Mouse (Mus musculus) 3T3-L1 (cell line): ENCODE results near the gene B4galnt4.

Experiments
- DNase-seq: peaks from one replicate; pipeline ENCODE4 v3.0.0-alpha.2; 2015; ENCODE audit warnings: low read depth, low spot score

B4galnt4 gene

DNA sequence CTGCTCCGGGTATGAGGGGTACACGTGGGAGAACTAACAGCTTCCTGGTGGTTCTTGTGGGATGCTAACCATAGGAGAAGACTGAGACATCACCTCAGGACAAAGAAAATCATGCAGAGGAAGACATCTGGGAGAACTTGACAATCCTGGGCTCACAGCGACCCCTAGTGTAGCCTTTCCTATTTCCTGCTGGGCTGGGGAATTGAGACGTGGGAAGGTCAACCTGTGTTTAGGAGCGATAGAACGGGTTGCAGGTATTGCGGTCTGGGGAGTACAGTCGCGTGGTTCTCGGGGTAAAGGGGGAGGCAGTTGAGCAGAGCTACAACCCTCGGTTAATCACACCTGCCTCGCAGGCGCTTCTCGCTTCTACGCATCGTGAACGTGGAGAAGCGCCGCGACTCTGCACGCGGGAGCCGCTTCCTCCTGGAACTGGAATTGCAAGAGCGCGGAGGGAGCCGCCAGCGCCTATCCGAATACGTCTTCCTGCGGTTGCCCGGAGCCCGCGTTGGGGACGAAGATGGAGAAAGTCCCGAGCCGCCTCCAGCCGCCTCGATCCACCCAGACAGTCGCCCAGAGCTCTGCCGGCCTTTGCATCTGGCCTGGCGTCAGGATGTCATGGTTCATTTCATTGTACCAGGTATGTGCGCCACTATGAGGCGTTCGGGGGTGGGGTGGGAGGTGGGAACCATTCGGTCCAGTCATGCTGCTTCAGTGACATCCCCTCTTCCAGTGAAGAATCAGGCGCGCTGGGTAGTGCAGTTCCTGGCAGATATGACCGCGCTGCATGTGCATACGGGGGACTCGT, 9.4 kb downstream of the B4galnt4 start:
- peak; percentile 69 for DNase-seq

DNA sequence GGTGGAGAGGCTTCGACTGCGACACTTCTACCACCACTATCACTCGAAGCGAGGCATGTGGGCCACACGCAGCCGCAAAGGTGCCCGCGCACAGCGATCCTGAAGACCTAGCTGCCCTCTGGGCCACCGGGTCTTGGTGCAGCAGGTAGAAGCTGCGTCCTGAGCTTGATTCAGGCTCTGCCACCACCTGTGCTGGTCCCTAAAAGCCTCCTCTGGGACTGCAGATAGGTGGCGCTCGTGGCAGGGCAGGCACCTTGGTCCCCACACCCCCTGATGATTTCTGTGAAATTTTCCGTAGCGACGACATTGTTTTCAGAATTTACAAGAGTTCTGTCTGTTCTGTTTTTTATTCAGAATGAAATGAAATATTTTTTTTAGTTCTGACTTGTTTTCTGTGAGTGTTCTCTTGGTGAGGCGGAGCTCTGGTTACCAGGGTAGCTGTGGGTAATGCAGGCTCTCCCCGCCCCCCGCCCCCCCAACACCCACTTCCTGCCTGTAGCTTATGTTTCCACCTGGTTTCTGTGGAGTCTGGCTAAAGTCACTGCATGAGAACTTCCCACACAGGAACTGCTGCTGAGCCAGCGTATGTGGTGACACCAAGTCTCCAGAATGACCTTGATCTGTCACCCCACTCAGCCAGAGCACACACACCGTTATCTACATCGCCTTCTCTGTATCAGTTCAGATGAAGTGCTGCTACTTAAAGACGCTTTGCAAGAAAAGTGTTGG, 11.3 kb downstream of the B4galnt4 start:
- no peak for DNase-seq

DNA sequence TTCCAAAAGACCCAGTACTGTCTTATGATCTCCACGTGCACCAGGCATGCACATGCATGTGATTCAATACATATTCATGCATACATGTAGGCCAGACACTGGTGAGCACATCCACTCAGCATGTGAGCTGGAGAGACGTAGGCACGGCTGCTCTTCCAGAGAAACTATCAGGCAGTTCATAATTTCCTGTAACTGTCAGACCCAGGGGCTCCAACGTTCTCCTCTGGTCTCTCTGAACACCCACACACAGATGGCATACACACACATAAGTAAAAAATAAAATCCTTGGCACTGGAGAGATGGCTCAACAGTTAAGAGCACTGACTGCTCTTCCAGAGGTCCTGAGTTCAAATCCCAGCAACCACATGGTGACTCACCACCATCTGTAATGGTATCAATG, 12.9 kb downstream of the B4galnt4 start:
- DNase-seq: no peak

DNA sequence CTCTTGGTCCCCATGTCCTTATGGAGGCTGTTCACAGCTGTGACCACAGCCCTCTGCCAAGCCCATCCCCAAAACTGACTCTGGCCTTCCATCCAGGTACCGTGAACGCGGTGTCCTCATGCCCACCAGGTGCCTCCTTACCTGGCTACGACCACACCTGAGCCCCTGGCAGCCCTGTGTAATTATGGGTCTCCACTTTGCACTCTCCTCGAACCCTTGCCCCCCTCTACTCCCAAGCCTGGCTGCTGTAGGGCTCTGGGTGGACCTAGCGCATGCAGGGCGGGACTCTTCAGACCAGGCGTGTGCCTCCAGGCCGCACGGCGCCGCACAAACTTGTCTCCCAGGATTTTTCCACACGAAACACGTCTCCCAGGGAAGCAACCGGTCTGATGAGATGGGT, 16.9 kb downstream of the B4galnt4 start, which contains the start of gene Pkp3:
Pkp3 (plus strand) TSS at position 378 of the 400 bp plus-strand sequence.
- no peak for DNase-seq

DNA sequence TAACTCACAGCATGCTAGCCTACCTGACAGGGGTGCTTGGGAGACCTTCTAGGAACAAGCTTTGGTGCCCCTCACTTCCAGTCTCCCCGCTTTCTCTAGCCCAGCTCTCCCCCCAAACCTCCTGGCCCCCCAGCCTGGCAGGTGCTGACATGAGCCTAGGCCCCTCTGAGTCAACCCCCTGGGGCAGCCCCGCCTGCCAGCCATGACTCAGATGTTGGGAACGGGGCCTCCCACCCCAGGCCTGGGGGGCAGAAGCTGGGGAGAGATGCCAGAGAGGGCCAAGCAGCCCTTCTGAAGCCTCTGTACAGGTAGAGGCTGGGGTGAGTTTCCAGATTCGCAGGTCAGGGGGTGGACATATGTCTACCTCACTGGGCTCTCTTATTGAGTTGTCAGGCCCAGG, 18.0 kb downstream of the B4galnt4 start:
- DNase-seq: peak; percentile 47

DNA sequence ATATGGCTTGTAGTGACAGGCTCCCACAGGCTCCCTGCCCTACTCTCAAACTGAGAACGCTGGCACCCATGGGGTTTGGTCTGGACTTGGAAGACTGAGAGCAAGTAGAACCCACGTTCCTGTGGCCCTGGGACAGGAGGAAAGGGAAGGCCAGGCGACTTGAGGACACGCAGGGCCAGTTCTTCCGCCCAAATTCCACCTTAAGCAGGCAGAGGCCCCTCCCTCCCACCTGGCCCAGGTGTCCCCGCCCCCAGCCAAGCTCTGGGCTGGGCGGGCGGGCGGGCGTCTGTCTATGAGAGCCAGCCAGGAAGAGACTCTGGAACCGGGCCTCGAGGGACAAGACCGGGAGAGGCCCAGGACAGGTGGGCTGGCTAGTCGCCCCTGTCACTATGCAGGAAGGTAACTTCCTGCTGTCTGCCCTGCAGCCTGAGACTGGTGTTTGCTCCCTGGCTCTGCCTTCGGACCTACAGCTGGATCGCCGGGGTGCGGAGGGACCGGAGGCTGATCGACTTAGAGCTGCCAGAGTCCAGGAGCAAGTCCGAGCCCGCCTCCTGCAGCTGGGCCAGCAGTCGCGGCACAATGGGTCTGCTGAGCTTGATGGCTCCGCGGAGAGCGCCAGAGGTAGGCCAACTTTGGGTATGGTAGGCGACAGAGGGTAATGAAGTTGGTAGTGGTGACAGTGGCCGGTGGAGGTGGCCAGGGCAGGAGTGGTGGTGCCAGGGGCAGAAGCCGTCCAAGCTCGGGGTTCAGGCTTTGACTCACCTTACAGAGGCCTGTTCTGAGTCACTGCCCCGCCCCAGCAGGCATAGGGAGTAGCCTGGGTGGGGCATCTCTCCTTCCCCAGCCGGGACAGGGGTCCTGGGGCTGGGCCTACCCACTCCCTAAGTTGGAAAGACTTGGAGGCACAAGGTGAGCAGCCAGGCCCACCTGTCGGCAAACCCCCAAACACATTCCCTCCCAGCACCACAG, 18.9 kb downstream of the B4galnt4 start:
- DNase-seq: no peak

DNA sequence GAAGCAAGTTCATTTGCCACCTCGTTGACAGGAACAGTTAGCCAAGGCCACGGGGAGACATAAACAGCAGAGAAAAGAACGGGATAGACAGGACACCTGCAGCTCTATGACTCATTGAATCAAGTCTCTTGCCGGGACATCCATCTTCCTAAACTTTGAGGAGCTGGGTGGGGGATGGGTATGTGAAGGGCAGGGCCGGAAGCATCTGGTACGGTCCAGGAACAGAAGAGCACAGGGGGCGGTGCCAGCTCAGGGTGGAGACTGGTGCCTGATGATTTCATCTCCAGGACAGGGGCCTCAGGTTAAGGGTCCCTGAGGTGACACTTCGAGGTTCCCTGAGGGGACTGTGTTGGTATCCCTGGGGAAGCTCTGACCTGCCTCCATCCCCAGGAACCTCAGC, 27.0 kb downstream of the B4galnt4 start:
- no peak for DNase-seq

DNA sequence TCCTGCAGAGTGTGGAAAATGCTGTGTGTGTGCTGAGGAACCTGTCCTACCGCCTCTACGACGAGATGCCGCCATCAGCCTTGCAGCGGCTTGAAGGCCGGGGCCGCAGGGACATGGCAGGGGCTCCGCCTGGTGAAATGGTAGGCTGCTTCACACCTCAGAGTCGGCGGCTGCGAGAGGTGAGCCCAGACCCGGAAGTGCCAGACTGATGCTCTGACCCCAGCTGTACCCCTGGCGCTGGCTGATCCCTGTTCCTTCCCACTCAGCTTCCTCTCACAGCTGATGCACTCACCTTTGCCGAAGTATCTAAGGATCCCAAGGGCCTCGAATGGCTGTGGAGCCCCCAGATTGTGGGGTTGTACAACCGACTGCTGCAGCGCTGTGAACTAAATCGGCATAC, 27.6 kb downstream of the B4galnt4 start:
- DNase-seq: no peak

DNA sequence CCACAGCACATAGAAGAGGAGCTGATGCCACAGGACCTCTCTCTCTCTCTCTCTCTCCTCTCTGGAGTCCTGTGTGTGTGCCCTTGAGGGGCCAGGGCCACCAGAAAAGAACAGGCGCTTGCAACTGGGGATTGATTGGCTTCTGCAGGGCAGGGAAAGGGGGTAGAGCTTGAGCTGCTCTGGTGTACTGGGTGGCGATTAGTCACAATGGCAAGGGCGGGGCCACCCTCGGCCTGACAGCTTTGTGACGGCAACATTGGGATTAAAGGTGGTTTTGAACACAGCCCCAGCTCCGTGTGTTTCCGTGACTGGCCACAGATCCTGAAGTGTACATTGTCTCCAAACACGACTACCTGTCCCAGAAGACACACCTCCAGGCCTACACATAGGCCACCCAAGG, 29.3 kb downstream of the B4galnt4 start:
- no peak for DNase-seq

DNA sequence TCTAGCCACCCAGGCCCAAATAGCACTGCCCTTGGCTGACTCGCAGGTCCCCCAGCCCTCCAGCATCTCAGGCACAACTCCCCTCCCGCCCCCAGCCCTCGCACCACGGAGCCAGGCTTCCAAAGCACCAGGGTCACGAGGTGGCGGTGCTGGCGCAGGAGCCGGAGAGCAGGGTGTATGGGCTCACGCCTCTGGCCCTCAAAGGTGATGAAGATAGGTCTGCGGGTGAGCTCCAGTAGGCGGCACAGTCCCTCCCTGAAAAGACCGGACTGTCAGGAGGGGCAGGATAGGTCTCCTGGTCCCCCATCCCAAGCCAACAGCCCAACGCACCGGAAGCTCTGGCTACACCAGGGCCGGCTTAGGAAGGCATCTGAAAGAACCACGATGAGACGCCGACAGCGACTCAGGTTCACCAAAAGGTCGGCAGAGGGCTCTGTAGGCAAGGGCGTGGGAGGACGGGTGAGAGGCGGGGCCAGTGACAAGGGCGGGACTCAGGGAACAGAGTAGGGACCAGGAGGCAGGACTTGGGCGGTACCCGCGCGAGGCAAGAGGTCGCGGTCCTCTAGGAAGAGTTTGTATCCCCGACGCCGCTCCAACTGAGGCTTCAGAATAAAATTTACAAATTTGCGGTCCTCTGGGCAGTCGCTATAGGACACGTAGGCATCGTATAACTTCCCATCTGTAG, 31.3 kb downstream of the B4galnt4 start:
- DNase-seq: no peak

DNA sequence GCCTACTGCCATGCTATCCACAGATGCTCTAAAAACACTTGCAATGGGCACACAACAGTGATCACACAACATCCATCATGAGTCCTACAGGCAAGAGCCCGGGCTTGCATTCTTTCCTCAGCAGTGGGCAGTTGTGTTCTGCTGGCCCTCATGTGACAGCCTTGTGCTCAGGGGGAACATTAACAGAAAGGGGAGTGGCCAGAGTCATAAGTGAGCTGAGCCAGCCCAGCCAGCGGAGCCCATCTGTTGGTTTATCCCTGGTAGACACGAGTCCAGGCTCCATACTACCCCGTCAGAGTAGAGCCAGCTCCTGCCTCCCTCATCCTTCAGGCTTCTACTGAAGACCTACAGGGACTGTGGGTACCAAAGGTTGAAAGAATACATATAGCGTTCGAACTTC, 33.0 kb downstream of the B4galnt4 start:
- no peak for DNase-seq

DNA sequence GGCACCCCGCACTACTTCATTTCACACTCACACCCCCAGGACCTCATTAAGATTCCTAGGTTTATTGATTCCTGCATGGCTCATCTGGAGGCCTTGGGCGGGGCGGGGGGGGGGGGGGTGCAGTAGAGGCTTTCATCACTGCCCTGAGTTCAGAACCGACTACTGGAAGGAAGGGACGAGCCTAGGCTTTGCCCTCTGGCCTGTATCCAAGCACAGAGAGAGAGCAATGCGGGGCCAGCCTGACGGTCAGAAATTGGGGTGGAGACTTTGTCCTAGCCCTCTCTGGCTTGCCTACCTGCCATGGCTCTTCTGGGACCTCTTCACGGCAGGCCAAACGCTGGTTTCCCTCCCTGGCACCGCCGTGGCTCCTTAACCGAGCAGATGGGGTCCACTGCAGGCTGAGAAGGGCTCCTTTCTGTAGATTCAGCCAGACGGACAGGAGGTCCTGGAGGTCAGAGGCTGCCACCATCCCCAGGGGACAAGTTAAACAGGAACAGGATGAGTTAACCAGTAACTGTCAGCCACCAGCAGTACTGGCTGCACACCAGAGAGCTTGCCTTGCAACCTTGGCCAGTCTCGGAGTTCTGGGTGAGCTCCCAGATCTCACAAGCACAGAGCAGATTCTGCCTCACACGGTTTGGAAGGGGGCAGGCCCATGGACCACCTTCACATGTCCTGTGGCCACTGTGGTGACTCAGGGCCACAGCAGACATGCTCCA, 33.7 kb downstream of the B4galnt4 start:
- no peak for DNase-seq

DNA sequence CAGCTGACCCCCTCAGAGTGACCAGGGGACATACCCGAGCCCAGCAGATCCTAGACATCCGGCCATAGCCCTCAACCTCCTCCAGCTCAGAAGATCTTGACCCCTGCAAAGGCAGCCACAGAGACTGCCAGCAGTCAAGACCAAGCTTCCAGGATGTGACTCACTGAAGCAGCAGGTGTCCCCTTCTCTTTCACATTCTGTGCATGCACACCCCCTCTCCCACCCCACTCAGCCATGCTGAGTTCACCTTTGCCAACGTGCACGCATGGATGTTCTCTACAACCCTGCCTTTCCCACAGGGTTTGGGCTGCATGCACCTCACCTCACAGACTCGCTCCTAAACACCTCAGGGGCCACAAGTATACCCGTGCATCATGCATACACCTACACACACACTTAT, 35.1 kb downstream of the B4galnt4 start:
- no peak for DNase-seq

DNA sequence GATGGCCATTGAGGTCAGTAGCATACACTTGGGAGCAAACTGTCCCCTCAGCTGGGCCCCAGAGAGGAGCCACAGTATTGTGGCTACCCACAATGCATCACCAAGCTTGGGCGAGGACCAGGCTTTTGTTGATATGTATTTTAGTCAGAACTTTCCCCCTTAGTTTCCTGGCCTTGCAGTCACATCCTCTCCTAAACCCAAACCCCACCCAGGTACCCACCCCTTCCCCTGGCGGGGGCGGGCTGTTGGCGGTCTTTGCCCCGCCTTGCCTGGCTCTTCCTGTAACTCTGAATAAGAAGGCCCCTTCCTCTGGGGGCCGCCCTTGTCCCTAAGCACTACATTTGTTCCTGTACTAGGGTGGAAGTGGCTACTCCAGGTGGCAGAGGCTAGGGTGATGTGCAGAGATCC, 35.7 kb downstream of the B4galnt4 start:
- DNase-seq: no peak

DNA sequence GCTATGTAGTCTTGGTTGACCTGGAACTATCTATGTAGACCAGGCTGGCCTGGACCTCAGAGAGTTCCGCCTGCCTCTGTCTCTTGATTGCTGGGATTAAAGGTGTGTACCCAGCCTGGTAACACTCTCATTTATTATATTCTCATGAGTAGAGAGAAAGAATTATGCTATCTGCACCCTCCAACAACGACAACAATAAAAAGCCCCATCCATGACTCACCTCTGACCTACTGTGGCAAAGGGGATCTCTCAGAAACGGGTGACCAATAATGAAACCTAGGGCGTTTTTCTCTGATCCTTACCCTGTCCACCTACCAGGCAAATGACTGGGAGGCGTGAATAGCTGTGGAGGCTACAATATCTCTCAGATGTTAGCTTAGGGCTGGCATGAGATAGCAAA, 36.3 kb downstream of the B4galnt4 start:
- DNase-seq: no peak

DNA sequence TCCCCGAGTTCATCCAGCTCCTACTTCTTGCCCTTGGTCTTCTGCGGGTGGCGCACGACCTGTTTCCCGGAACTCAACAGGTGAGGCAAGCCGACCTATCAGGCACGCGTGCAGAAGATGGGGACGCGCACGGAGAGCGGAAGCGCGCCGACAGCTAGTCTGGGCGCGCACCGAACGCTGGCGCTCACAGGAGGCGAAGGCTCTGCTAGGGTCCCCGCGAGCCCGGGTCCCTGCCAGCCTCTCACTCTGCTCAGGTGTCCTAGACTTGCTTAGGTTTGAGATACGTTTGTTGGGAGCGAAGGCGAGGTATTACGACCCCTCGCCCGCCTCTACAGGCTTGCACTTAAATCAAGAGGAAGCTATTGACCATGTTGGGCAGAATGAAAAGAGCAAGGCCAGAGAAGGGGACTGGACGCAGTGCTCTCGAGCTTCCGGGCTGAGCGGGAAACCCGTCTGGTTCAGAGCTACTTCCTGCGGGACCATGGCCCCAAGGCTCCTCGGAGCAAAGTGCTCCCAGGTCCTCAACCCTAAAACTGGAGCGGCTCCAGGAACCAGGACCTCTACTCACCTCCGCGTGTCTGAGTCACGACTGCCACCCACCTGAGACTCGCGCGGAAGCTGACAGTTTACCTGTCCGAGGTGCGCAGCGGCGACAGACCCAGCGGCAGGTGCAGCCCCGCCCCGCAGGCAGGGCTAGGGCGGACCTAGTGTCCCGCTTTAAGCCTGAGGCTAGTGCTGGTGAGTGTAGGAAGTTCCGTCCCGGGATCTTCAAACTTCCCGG, 39.2 kb downstream of the B4galnt4 start, which contains the start of gene Sigirr:
Sigirr (minus strand) TSS at position 662 of the 781 bp plus-strand sequence.
- no peak for DNase-seq

DNA sequence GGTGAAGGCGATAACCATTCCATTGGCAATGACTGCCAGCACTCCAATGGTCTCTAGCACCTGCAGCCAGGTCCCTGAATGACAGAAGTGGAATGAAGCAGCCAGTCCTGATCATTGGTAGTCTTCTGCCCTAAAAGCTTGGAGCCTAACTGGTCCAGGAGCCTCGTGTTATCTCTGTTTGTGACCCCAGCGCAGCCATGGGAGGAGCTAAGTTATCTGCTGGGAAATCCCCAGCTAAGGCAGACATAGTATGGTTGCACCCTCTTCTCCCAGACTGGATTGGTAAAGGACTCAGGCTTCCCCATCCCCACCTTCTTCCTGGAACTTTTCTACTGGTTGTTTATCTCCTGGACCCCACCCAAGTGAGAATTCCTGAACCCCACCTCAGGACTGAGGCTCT, 42.3 kb downstream of the B4galnt4 start:
- no peak for DNase-seq

DNA sequence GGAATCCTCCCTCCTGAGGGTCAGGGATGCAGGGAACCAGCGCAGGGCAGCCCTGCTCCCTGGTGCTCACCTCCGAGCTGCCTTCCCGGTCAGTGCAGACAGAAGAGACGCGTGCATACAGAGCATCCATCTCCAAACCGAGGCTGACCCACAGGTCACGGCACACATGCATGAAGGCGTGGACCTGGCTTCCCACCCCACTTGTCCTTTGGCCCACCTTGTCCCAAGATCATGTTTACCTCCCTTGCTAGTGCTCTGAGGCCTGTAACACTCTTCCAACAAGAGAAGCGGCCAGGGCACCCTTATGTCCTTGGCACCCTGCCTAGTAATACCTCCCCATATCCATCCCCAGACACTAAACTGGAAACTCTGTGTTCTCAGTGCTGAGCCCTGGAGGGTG, 55.0 kb downstream of the B4galnt4 start:
- no peak for DNase-seq

DNA sequence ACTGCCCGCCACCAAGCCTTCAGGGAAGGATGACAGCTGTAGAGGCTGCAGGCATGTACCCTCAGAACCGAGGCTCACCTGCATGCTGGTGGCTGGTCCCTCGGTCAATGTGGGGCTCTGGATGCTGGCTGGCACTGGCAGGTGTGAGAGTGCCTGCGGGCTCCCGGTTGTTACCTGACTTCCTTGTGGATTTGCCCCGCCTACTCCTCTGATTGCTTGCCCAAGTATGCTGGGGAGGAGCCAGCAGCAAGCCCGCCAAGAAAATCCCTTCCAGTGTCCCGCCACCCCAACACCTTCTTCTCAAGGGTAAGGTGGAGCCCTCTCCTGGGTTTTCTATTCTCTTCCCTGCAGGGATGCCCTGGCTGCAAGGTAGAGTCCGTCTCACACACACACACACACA, 56.7 kb downstream of the B4galnt4 start, which contains the start of gene Ano9:
Ano9 (minus strand) TSS at position 171 of the 400 bp plus-strand sequence.
- no peak for DNase-seq

DNA sequence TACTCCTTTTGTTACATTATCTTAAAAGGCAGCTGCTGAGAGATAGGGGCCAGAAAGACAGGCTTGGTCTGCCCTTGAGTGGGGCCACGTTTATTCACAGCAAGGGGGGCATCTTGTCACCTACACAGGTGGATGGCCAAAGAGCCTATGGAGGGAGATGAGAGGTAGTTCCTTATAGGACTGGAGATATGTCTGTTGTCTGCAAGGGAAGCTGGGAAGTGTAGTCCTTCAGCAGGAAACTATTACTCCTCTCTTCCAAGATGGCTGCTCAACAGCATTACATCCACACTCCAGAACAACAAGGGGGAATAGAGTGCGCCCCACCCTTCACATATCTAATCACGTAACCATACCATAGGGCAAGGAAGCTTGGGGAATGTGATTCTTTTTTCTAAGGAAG, 58.6 kb downstream of the B4galnt4 start:
- no peak for DNase-seq
